Mouse (Mus musculus) heart, postnatal 0 days (tissue): Measurements from ENCODE around the gene 1700034I23Rik.

Source experiments
- CTCF ChIP-seq: IDR thresholded peaks from 2 replicates; pipeline ENCODE4 v1.5.1; 2016; ENCODE audit warnings: antibody characterized with exemption, control low read depth, low read depth
- EP300 ChIP-seq: IDR thresholded peaks from 2 replicates; pipeline ENCODE4 v1.6.1; 2016; ENCODE audit warnings: antibody characterized with exemption, low read depth

GRCm38 (mm10) chr3:40951365-40951764, 49.0 kb upstream of the 1700034I23Rik start:
- peak; percentile 18; the same call in 1 of the 2 replicates for TF ChIP-seq CTCF
- TF ChIP-seq EP300: no peak
